Mouse (Mus musculus) liver, postnatal 0 days (tissue): ENCODE results near the gene Trim41.

Experiments used
- CTCF ChIP-seq: sonication (generic); IDR thresholded peaks from 2 replicates; pipeline ENCODE4 v1.5.1; 2016; ENCODE audit warnings: antibody characterized with exemption, low read depth
- EP300 ChIP-seq: IDR thresholded peaks from 2 replicates; pipeline ENCODE4 v1.6.1; 2016; ENCODE audit warnings: antibody characterized with exemption, low read depth, mild to moderate bottlenecking

DNA sequence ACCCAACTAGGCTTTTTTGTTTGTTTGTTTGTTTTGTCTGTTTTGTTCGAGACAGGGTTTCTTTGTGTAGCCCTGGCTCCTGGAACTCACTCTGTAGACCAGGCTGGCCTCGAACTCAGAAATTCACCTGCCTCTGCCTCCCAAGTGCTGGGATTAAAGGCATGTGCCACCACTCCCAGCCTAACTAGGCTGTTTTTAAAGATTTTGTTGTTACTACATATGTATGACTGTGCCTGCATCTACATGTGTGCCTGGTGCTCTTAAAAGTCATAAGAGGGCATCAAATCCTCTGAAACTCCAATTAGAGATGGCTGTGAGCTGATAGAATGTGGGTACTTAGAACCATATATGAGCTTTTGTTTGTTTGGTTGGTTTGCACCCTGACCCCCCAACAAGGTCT, 14.1 kb upstream of the Trim41 start:
- TF ChIP-seq CTCF (no peak), EP300 (no peak)
